Mouse (Mus musculus) liver, embryonic 16.5 days (tissue): ENCODE measurements around the gene Scrg1. TPM values are rescaled to one million over a fixed set of nuclear protein-coding genes. Genes with fewer than 3 reads are reported as not detected.
"Not testable (repeated sequence)": the region's sequence is repeated elsewhere in the genome, so short reads cannot be mapped to it uniquely, and the experiment has no call there.

Experiments
- ATAC-seq: fragments of 200-750 bp; cut with Nextera tagmentation; 2 replicates; pipeline ENCODE4 v1.8.0; 2017; ENCODE audit warnings: low read depth, mild to moderate bottlenecking, moderate number of reproducible peaks, moderate library complexity
- H3K27ac ChIP-seq: fragments of 300-500 bp; sonication (generic); 2 replicates; pipeline ENCODE4 v1.5.1; 2014; ENCODE audit warnings: mild to moderate bottlenecking, low read length
- H3K27me3 ChIP-seq: fragments of 300-500 bp; sonication (generic); 2 replicates; pipeline ENCODE4 v1.6.1; 2014; ENCODE audit warnings: low read depth, low read length, mixed read lengths; ENCODE audit not compliant: control insufficient read depth, insufficient read depth
- H3K36me3 ChIP-seq: fragments of 300-500 bp; sonication (generic); 2 replicates; pipeline ENCODE4 v1.6.1; 2014; ENCODE audit warnings: mild to moderate bottlenecking; ENCODE audit not compliant: control insufficient read depth, insufficient read depth
- H3K4me1 ChIP-seq: fragments of 300-500 bp; sonication (generic); 2 replicates; pipeline ENCODE4 v1.6.1; 2014; ENCODE audit warnings: low read depth, low read length, mixed read lengths; ENCODE audit not compliant: control insufficient read depth
- H3K4me2 ChIP-seq: fragments of 300-500 bp; sonication (generic); 2 replicates; pipeline ENCODE4 v1.6.1; 2014; ENCODE audit warnings: low read depth, low read length, mixed read lengths
- H3K4me3 ChIP-seq: fragments of 300-500 bp; sonication (generic); 2 replicates; pipeline ENCODE4 v1.5.1; 2014; ENCODE audit warnings: low read depth, mild to moderate bottlenecking, low read length
- H3K9ac ChIP-seq: fragments of 300-500 bp; sonication (generic); 2 replicates; pipeline ENCODE4 v1.6.1; 2014; ENCODE audit warnings: low read depth, low read length
- H3K9me3 ChIP-seq: fragments of 300-500 bp; sonication (generic); replicated peaks from 2 replicates; pipeline ENCODE4 v1.6.1; 2016; ENCODE audit warnings: low read length; ENCODE audit not compliant: control insufficient read depth
- WGBS: fragments of 180-500 bp; shearing (Covaris S2); extraction: QIAGEN DNeasy Blood & Tissue Kit; methylation state at CpG from one replicate; pipeline ENCODE4 v1.1.7; 2014; ENCODE audit not compliant: insufficient replicate concordance; 5-methylcytosine and 5-hydroxymethylcytosine counted together
- polyA plus RNA-seq: library from polyadenylated mRNA; unstranded; fragments of >200 nt; fragmentation: Nextera tagmentation; extraction: Ambion mirVana; gene quantifications from 2 replicates; pipeline ENCODE4 v1.2.1, GENCODE M21; 2015

Gene Scrg1
- polyA plus RNA-seq, 1 experiment from 2014 or later: 0.54 TPM

- Histone ChIP-seq H3K36me3 (no peaks in the 10 kb centered on the region), H3K9ac (peak overlapping the region; percentile 84), H3K4me2 (peak overlapping the region; percentile 92), H3K9me3 (no peaks in the 10 kb centered on the region), H3K4me1 (peaks cover 22% of the 10 kb centered on the region), H3K27ac (peak overlapping the region; percentile 97), H3K27me3 (no peaks in the 10 kb centered on the region), H3K4me3 (peak overlapping the region; percentile 100)
- WGBS: 0% methylated on average over 25 of the region's 25 CpGs
- ATAC-seq: peak; percentile 56
Observed at GRCm38 (mm10) chr8:57488312-57488765, 32.6 kb downstream of the Scrg1 start.

DNA sequence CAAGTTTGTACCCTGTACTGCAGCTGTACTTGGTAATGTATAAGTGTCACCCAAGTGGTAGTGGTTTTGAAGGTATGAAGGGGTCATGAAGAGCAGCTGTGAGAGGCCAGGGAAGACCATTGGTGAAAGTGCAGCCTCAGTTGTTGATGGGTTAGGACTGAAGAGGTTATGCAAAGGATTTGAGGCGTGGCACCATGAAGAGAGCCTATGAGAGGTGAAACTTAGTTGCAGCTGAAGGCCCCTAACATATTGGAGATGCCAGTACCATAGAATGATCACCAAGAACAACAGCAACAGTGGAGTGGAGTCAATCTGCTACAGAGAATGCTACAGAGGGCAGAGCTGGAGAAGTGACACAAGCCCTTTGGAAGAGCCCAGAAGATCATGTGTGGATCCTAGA, 33.6 kb downstream of the Scrg1 start:
- H3K4me1 ChIP-seq: peaks cover 22% of the 10 kb centered on the region
- H3K27me3 ChIP-seq: no peaks in the 10 kb centered on the region
- H3K4me2 ChIP-seq: no peak overlapping the region
- H3K27ac ChIP-seq: peak overlapping the region; percentile 29; the same call in 1 of the 2 replicates
- no peaks in the 10 kb centered on the region for H3K36me3 ChIP-seq
- H3K9me3 ChIP-seq: no peaks in the 10 kb centered on the region
- no peak for ATAC-seq
- no peak overlapping the region for H3K4me3 ChIP-seq
- 88% methylated on average over 1 of the region's 1 CpGs for WGBS
- H3K9ac ChIP-seq: no peak overlapping the region

- no peak for ATAC-seq
Observed at GRCm38 (mm10) chr8:57489896-57490295, 34.2 kb downstream of the Scrg1 start.

DNA sequence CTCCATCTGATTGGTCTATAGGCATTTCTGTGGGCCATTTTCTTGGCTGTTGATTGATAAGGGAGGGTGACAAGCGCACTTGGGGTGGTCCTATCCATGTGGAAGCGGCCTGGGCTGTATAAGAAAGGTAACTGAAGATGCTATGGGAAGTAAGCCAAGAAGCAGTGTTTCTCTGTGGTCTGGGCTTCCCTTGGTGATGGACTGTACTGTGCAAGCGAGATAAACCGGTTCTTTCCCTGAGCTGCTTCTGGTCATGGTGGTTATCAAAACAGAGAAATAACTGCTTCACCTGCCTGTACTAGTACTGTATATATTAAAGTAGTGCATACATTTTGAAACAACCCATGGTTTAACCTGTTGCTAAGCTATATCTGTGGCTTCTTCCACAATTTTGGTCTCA, 36.1 kb downstream of the Scrg1 start:
- Histone ChIP-seq H3K27me3 (no peaks in the 10 kb centered on the region), H3K9ac (no peak overlapping the region), H3K9me3 (no peaks in the 10 kb centered on the region), H3K36me3 (no peaks in the 10 kb centered on the region), H3K4me2 (no peak overlapping the region), H3K4me3 (no peak overlapping the region), H3K4me1 (peaks cover 16% of the 10 kb centered on the region), H3K27ac (no peak overlapping the region)
- no peak for ATAC-seq
- 32% methylated on average over 4 of the region's 4 CpGs for WGBS

More at GRCm38 (mm10) chr8:57489896-57490295, 34.2 kb downstream of the Scrg1 start:
- Histone ChIP-seq H3K27ac (no peak overlapping the region), H3K36me3 (no peaks in the 10 kb centered on the region), H3K9me3 (no peaks in the 10 kb centered on the region), H3K4me1 (peaks cover 22% of the 10 kb centered on the region), H3K27me3 (no peaks in the 10 kb centered on the region), H3K9ac (no peak overlapping the region), H3K4me2 (no peak overlapping the region), H3K4me3 (no peak overlapping the region)

DNA sequence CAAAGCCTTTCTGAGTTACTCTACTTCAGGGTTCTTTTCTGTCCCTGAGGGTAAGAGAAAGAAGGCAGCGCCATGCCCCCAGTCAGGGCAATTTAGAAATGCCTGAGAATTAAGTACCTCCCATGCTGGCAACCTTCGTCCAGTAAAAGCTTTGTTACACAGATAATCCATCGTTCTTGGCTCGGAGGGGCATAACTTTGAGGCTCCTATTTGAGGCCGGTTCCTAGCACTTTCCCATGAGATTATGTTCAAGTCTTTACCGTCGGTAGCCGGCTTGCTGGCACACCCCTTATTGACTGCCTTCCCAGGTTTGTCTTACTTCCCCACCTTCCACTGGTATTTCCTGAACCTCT, 42.7 kb downstream of the Scrg1 start:
- Histone ChIP-seq H3K4me3 (no peak overlapping the region), H3K27me3 (no peaks in the 10 kb centered on the region), H3K9ac (no peak overlapping the region), H3K4me1 (no peaks in the 10 kb centered on the region), H3K27ac (no peak overlapping the region), H3K36me3 (no peaks in the 10 kb centered on the region), H3K4me2 (no peak overlapping the region), H3K9me3 (no peaks in the 10 kb centered on the region)
- 74% methylated on average over 8 of the region's 8 CpGs for WGBS
- no peak for ATAC-seq

DNA sequence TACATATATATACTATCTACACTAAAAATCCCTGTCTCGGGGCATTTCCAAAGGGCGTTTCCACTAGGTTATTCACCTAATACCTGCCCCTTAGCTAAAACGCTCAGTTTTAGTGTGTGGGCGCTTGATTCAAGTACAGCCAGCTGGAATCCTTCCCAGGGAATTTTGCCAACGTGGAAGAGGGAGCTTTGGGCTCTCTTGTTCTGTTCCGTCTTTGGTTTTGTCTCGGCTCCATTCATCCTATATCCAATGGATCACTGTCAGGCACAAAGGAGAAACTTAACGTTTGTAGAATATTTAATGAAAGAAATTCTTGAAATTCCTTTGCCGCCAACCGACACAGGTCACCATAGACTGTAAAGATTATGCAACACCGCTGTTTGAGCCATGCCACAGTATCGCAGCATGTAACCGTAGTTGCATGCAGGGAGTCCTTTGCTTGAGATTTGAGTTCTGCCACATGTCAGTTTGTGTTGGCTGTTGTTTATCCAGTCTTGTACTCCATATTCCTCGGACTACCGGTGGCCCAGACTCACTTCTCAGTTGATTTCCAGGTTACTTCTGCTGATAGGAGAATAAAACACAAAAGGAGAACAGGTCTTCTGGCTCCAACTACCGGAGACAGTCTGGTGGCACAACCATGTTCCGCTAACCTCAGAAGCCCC, 43.3 kb downstream of the Scrg1 start:
- no peak overlapping the region for H3K4me2 ChIP-seq
- H3K27ac ChIP-seq: no peak overlapping the region
- peak; percentile 54 for ATAC-seq

DNA sequence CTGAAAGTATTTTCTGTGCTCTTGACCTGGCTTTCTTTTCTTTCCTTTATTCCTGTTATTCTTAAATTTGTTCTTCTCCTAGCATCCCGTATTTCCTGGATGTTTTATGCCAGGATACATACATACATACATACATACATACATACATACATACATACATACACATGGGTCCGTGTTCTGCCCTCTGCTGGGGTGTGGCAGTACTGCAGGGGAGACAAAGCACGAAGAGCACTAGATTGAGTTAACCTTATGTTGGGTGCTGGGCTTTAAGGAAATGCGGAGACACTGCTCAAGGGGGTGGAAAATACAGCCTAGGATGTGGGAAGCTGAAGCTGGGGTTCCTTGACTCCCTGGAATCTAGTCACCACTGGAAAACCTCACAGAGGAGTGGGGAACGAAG, 47.9 kb downstream of the Scrg1 start:
- 38% methylated on average over 5 of the region's 5 CpGs for WGBS
- no peaks in the 10 kb centered on the region for H3K9me3 ChIP-seq
- H3K4me3 ChIP-seq: no peak overlapping the region
- no peak for ATAC-seq
- no peak overlapping the region for H3K9ac ChIP-seq
- H3K27me3 ChIP-seq: no peaks in the 10 kb centered on the region
- no peak overlapping the region for H3K27ac ChIP-seq
- H3K4me2 ChIP-seq: no peak overlapping the region
- H3K36me3 ChIP-seq: no peaks in the 10 kb centered on the region
- H3K4me1 ChIP-seq: peaks cover 15% of the 10 kb centered on the region

More for the DNA sequence above, 43.3 kb downstream of the Scrg1 start:
- no peaks in the 10 kb centered on the region for H3K4me1 ChIP-seq
- no peaks in the 10 kb centered on the region for H3K36me3 ChIP-seq
- H3K9me3 ChIP-seq: no peaks in the 10 kb centered on the region
- H3K4me3 ChIP-seq: no peak overlapping the region
- WGBS: 72% methylated on average over 17 of the region's 17 CpGs
- no peaks in the 10 kb centered on the region for H3K27me3 ChIP-seq
- H3K9ac ChIP-seq: no peak overlapping the region

GRCm38 (mm10) chr8:57505500-57505899, 49.8 kb downstream of the Scrg1 start:
- WGBS: 76% methylated on average over 1 of the region's 1 CpGs
- peak overlapping the region; percentile 38; the same call in 1 of the 2 replicates for H3K4me2 ChIP-seq

GRCm38 (mm10) chr8:57507556-57508063, 51.9 kb downstream of the Scrg1 start:
- Histone ChIP-seq H3K9ac (no peak overlapping the region), H3K4me2 (no peak overlapping the region), H3K27me3 (no peaks in the 10 kb centered on the region), H3K27ac (no peak overlapping the region), H3K4me3 (peak overlapping the region; percentile 17), H3K4me1 (peaks cover 23% of the 10 kb centered on the region), H3K9me3 (no peaks in the 10 kb centered on the region), H3K36me3 (no peaks in the 10 kb centered on the region)
- ATAC-seq: no peak
- WGBS: 71% methylated on average over 4 of the region's 4 CpGs

More at GRCm38 (mm10) chr8:57505500-57505899, 49.8 kb downstream of the Scrg1 start:
- ATAC-seq: peak; percentile 58
- H3K4me3 ChIP-seq: peak overlapping the region; percentile 39
- not testable (repeated sequence) for H3K27me3 ChIP-seq, H3K36me3 ChIP-seq, H3K9me3 ChIP-seq, H3K9ac ChIP-seq
- H3K4me1 ChIP-seq: peaks cover 21% of the 10 kb centered on the region
- peak overlapping the region; percentile 52; the same call in 1 of the 2 replicates for H3K27ac ChIP-seq
